Comparison of ENCODE assay signal across 13 mouse cellular contexts in the genomic region with DNA sequence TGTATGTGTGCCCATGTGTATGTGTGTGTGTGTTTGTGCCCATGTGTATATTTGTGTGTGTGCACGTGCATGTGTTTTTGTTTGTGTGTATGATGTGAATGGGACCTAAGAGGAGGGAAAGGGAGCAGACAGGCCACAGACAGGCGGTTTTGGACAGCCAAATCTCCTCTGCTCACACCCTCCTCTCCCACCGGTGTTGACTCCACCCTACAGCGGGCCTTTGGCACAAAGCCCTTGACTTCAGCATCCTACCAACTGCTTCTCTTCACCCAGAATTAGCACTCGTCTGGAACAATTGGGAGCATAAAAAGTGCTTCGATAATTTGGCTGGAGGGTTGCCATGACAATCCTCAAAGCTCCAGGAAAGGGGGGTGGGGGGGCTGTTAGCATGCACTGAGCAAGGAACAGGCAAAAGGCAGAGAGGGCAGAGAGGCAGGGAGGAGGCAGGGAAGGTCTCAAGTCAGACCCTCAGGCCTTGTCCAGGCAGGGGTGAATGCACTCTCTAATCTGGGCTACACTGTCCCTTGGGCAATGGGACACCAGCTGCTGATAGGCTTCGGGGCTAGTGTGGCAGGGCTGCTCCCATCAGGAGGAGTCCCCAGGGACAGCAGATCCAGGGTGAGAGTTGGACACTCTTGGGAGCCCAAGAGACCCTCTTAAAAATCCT. TPM values are rescaled to one million over a fixed set of nuclear protein-coding genes. Genes with fewer than 3 reads are reported as not detected.
DNase-seq lines count a peak whose midpoint lies in the region; ATAC-seq lines count a peak whose summit lies in the region.
"Had no signal": no experiment of that assay in that cellular context is flagged by ENCODE, and none has a peak within 500 bp of the region (broad histone marks: within the 10 kb centered on the region; RNA-seq: fewer than 3 reads in every experiment).

No protein-coding gene starts in this region.

- ATAC-seq in neural tube, embryonic 14.5 days (ENCODE audit: low read depth): peak; percentile 59; the same call in 1 of the 2 replicates
- ATAC-seq: intestine, postnatal 0 days had no signal

- no peak overlapping the region for H3K27ac ChIP-seq in neural tube, embryonic 14.5 days (ENCODE audit: low read depth, low read length)
- H3K27ac ChIP-seq: limb, embryonic 15.5 days; stomach, embryonic 15.5 days had no signal

- no peaks in the 10 kb centered on the region for H3K36me3 ChIP-seq in neural tube, embryonic 14.5 days (ENCODE audit: control insufficient read depth, insufficient read depth, low read length)
- H3K36me3 ChIP-seq: limb, embryonic 15.5 days; stomach, embryonic 15.5 days had no signal

- H3K4me2 ChIP-seq in neural tube, embryonic 14.5 days (ENCODE audit: low read depth, low read length): no peak overlapping the region
- H3K4me2 ChIP-seq: limb, embryonic 15.5 days; stomach, embryonic 15.5 days had no signal

- no peaks in the 10 kb centered on the region for H3K9me3 ChIP-seq in neural tube, embryonic 14.5 days (ENCODE audit: control insufficient read depth, low read length)
- H3K9me3 ChIP-seq: limb, embryonic 15.5 days; stomach, embryonic 15.5 days had no signal

- H3K27me3 ChIP-seq in neural tube, embryonic 14.5 days (ENCODE audit: control insufficient read depth, insufficient read depth, low read length): no peaks in the 10 kb centered on the region
- H3K27me3 ChIP-seq: limb, embryonic 15.5 days; stomach, embryonic 15.5 days had no signal

- DNase-seq in heart, adult 11 months: peak; percentile 92
- no peak for DNase-seq in heart, adult 8-10 months (ENCODE audit: low spot score)
- peak; percentile 71 to 82 for DNase-seq in right cerebral cortex, postnatal 10 days (ENCODE audit: low spot score in 2 of 2)
- no peak for DNase-seq in right cerebral cortex, postnatal 25 days
- peak; percentile 67 to 72 for DNase-seq in layer of hippocampus, adult 8-10 months (ENCODE audit: low spot score in 2 of 2)
- no peak for DNase-seq in embryo, embryonic 11 days
- no peak for DNase-seq in ovary, postnatal 36 days (ENCODE audit: low spot score)

- peaks cover 5% of the 10 kb centered on the region; the same call in 1 of the 2 replicates for H3K4me1 ChIP-seq in neural tube, embryonic 14.5 days (ENCODE audit: control insufficient read depth, insufficient read depth, low read length)
- H3K4me1 ChIP-seq: limb, embryonic 15.5 days had no signal

- WGBS in neural tube, embryonic 14.5 days: 34% methylated on average over 7 of the region's 7 CpGs

- H3K4me3 ChIP-seq in neural tube, embryonic 14.5 days (ENCODE audit: low read depth, low read length): no peak overlapping the region
- H3K4me3 ChIP-seq: limb, embryonic 15.5 days; myocyte; stomach, embryonic 15.5 days had no signal

- no peak overlapping the region for H3K9ac ChIP-seq in neural tube, embryonic 14.5 days (replicated peaks; ENCODE audit: low read depth, low read length)
- H3K9ac ChIP-seq: limb, embryonic 15.5 days; stomach, embryonic 15.5 days had no signal

RNA-seq across cellular contexts. Expression of gene Gm13889, which starts 7.6 kb away (rescaled TPM):
- 10 to 100 TPM in 1 of 4 experiments, 1 to 10 TPM in 3; 6.9 to 10.7 (median 8.7) TPM for total RNA-seq in heart, adult 8-10 months (2022)
- 10 to 100 TPM; 35.7 to 55.6 (median 48.7) TPM for total RNA-seq in layer of hippocampus, adult 8-10 months (2022)
- polyA plus RNA-seq in neural tube, embryonic 14.5 days (2014; fragmentation: Nextera tagmentation; extraction: Ambion mirVana): 12.3 and 12.8 TPM in 2 replicates

RNA-seq across cellular contexts. Expression of gene Gm27027, which starts 31.5 kb away (rescaled TPM):
- total RNA-seq in heart, adult 8-10 months (2022): not detected
- not detected for total RNA-seq in layer of hippocampus, adult 8-10 months (2022)
- not detected in 2 replicates for polyA plus RNA-seq in neural tube, embryonic 14.5 days (2014; fragmentation: Nextera tagmentation; extraction: Ambion mirVana)
- polyA plus RNA-seq: gonadal fat pad, adult 2 months; intestine, postnatal 0 days; limb, embryonic 15.5 days; myocyte; stomach, embryonic 15.5 days had no signal

RNA-seq across cellular contexts. Expression of gene Alkbh3, which starts 46.0 kb away (rescaled TPM):
- total RNA-seq in heart, adult 8-10 months (2022): 10 to 100 TPM; 50.2 to 61.7 (median 59.9) TPM
- 10 to 100 TPM; 20.7 to 31.5 (median 27.8) TPM for total RNA-seq in layer of hippocampus, adult 8-10 months (2022)
- polyA plus RNA-seq in neural tube, embryonic 14.5 days (2014; fragmentation: Nextera tagmentation; extraction: Ambion mirVana): 51.4 and 57.5 TPM in 2 replicates

Comparison
In these comparisons a context has a peak if more than half of its experiments do, and no peak if none do; other contexts are left out.
1. DNase-seq: peak in heart, adult 11 months (single experiment), right cerebral cortex, postnatal 10 days (2 of 2) and layer of hippocampus, adult 8-10 months (2 of 2); none in heart, adult 8-10 months (single experiment), right cerebral cortex, postnatal 25 days (single experiment), embryo, embryonic 11 days (single experiment) and ovary, postnatal 36 days (single experiment).